Mouse (Mus musculus): ENCODE measurements around the gene Rab4a. TPM values are rescaled to one million over a fixed set of nuclear protein-coding genes. Genes with fewer than 3 reads are reported as not detected.

Rab4a gene
- total and polyA plus RNA-seq, 3 experiments = 7.7 to 10.6 (median 8.4) TPM

DNA sequence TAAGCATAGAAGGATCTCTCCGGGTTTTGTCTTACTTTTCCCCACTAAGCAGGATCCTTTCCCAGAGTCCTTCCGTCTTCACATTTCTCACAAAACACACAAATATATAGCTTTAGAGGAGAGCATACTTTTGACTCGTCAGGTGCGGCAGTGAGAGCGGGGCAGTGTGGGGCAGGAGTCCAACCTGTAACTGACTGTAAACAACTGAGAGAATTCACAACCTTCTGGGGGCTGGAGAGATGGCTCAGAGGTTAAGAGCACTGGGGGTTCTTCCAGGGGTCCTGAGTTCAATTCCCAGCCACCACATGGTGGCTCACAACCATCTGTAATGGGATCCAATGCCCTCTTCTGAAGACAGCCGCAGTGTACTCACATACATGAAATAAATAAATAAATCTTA, 6.4 kb upstream of the Rab4a start:
- no peaks in the 10 kb centered on the region for H3K27me3 ChIP-seq (ENCODE audit: control insufficient read depth, insufficient read depth, low read length)
- no peak for DNase-seq
- intact Hi-C loops (cut with DNase I) = loop anchor here (10.0 kb wide), 1 partner anchor 565 kb away; no protein-coding TSS in a partner anchor
- H3K79me2 ChIP-seq (replicated peaks; ENCODE audit: control insufficient read depth, insufficient read depth, low read length) = no peaks in the 10 kb centered on the region
- H3K4me1 ChIP-seq (ENCODE audit: control insufficient read depth, insufficient read depth, low read length) = no peaks in the 10 kb centered on the region
- no peak overlapping the region for H3K27ac ChIP-seq
- H3K4me3 ChIP-seq = no peak overlapping the region
- no peaks in the 10 kb centered on the region for H3K36me3 ChIP-seq (ENCODE audit: control insufficient read depth, insufficient read depth, low read length)
- 76% methylated on average over 6 of the region's 6 CpGs for WGBS
- no peak overlapping the region for H3K9ac ChIP-seq (ENCODE audit: low read depth, low read length)
- TF ChIP-seq CTCF (IDR thresholded peaks at IDR 0.05) = no peak
- no peak for TF ChIP-seq EP300 (IDR thresholded peaks at IDR 0.05; ENCODE audit: insufficient read depth, low read depth, low read length)
- no peak for TF ChIP-seq POLR2A (IDR thresholded peaks at IDR 0.05; ENCODE audit: insufficient read depth, low read depth, low read length)

DNA sequence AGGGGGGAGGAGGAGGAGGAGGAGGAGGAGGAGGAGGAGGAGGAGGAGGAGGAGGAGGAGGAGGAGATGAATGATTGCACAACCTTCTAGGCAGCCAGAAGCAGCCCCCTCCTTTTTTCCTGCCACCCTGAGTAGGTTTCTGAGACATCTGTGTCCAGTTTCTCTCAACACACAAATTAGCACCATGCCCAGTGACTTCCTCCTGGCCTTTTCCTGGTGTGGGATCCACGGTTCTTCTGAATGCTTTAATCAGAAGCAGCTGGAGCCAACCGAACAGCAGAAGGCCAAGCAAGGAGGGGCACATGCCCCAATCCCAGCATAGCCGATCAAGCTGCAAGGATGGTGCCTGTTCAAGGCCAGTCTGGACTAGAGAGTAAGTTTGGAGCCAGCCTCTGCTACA, 5.9 kb upstream of the Rab4a start:
- intact Hi-C loops (cut with DNase I) = loop anchor here (10.0 kb wide), 1 partner anchor 565 kb away; no protein-coding TSS in a partner anchor
- no peaks in the 10 kb centered on the region for H3K4me1 ChIP-seq (ENCODE audit: control insufficient read depth, insufficient read depth, low read length)
- no peaks in the 10 kb centered on the region for H3K36me3 ChIP-seq (ENCODE audit: control insufficient read depth, insufficient read depth, low read length)
- DNase-seq = no peak
- 37% methylated on average over 3 of the region's 3 CpGs for WGBS
- H3K27me3 ChIP-seq (ENCODE audit: control insufficient read depth, insufficient read depth, low read length) = no peaks in the 10 kb centered on the region
- TF ChIP-seq EP300 (IDR thresholded peaks at IDR 0.05; ENCODE audit: insufficient read depth, low read depth, low read length) (no peak), POLR2A (IDR thresholded peaks at IDR 0.05; ENCODE audit: insufficient read depth, low read depth, low read length) (no peak), CTCF (IDR thresholded peaks at IDR 0.05) (no peak)
- no peak overlapping the region for H3K9ac ChIP-seq (ENCODE audit: low read depth, low read length)
- H3K27ac ChIP-seq = no peak overlapping the region
- no peak overlapping the region for H3K4me3 ChIP-seq
- H3K79me2 ChIP-seq (replicated peaks; ENCODE audit: control insufficient read depth, insufficient read depth, low read length) = no peaks in the 10 kb centered on the region

DNA sequence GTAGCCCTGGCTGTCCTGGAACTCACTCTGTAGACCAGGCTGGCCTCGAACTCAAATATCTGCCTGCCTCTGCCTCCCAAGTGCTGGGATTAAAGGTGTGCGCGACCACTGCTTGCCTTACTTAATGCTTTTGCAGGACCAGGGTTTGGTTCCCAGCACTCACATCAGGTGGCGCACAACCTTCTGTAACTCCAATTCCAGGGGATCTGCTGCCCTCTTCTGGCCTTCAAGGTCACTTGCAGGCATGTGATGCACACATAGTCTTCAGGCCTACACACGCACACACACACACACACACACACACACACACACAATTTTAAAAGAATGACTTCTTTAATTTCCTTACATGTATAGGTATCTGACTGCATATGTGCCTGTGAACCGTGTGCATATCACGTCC, 4.9 kb upstream of the Rab4a start:
- TF ChIP-seq CTCF (IDR thresholded peaks at IDR 0.05) = no peak
- no peak for TF ChIP-seq EP300 (IDR thresholded peaks at IDR 0.05; ENCODE audit: insufficient read depth, low read depth, low read length)
- no peak for TF ChIP-seq POLR2A (IDR thresholded peaks at IDR 0.05; ENCODE audit: insufficient read depth, low read depth, low read length)
- Histone ChIP-seq H3K4me3 (no peak overlapping the region), H3K79me2 (replicated peaks; ENCODE audit: control insufficient read depth, insufficient read depth, low read length) (no peaks in the 10 kb centered on the region), H3K4me1 (ENCODE audit: control insufficient read depth, insufficient read depth, low read length) (no peaks in the 10 kb centered on the region), H3K9ac (ENCODE audit: low read depth, low read length) (no peak overlapping the region), H3K27me3 (ENCODE audit: control insufficient read depth, insufficient read depth, low read length) (no peaks in the 10 kb centered on the region), H3K27ac (no peak overlapping the region), H3K36me3 (ENCODE audit: control insufficient read depth, insufficient read depth, low read length) (no peaks in the 10 kb centered on the region)
- 80% methylated on average over 7 of the region's 7 CpGs for WGBS
- no peak for DNase-seq
- intact Hi-C loops (cut with DNase I) = no loop called here

DNA sequence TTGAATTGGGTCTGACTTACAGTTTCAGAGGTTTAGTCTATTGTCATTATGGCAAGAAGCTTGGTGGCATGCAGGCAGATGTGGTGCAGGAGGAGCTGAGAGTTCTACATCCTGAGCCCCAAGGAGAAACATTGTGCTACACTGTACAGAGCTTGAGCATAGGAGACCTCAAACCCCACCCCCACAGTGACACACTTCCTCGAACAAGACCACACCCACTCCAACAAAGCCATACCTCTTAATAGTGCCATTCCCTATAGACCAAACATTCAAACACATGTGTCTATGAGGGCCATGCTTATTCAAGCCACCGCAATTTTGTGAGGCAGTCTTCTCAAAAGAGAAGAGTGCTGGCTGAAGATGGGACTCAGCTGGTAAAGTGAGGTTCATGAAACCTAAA, 4.2 kb upstream of the Rab4a start:
- TF ChIP-seq POLR2A (IDR thresholded peaks at IDR 0.05; ENCODE audit: insufficient read depth, low read depth, low read length) = no peak
- TF ChIP-seq EP300 (IDR thresholded peaks at IDR 0.05; ENCODE audit: insufficient read depth, low read depth, low read length) = no peak
- no peak for TF ChIP-seq CTCF (IDR thresholded peaks at IDR 0.05)
- intact Hi-C loops (cut with DNase I) = no loop called here
- no peaks in the 10 kb centered on the region for H3K36me3 ChIP-seq (ENCODE audit: control insufficient read depth, insufficient read depth, low read length)
- no peaks in the 10 kb centered on the region for H3K4me1 ChIP-seq (ENCODE audit: control insufficient read depth, insufficient read depth, low read length)
- WGBS = 86% methylated on average over 2 of the region's 2 CpGs
- H3K9ac ChIP-seq (ENCODE audit: low read depth, low read length) = no peak overlapping the region
- no peak overlapping the region for H3K27ac ChIP-seq
- no peaks in the 10 kb centered on the region for H3K27me3 ChIP-seq (ENCODE audit: control insufficient read depth, insufficient read depth, low read length)
- H3K4me3 ChIP-seq = no peak overlapping the region
- H3K79me2 ChIP-seq (replicated peaks; ENCODE audit: control insufficient read depth, insufficient read depth, low read length) = no peaks in the 10 kb centered on the region
- no peak for DNase-seq

DNA sequence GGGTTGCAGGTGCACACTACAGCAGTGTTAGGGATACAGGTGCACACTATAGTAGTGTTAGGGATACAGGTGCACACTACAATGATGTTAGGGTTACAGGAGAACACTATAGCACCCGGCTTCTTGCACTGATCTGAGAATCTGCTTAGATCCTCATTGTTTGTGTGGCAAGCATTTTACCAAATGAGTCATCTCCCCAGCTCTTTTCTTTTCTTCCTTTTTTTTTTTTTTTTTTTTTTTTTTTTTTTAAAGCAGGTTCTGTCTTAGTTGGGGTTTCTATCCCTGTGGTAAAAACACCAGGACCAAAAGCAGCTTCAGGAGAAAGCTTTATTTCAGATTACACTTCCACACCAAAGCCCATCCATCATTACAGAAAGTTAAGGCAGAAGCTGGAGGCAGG, 2.1 kb upstream of the Rab4a start:
- TF ChIP-seq POLR2A (IDR thresholded peaks at IDR 0.05; ENCODE audit: insufficient read depth, low read depth, low read length) (no peak), CTCF (IDR thresholded peaks at IDR 0.05) (no peak), EP300 (IDR thresholded peaks at IDR 0.05; ENCODE audit: insufficient read depth, low read depth, low read length) (no peak)
- 62% methylated on average over 1 of the region's 1 CpGs for WGBS
- DNase-seq = no peak
- Histone ChIP-seq H3K4me3 (no peak overlapping the region), H3K9ac (ENCODE audit: low read depth, low read length) (no peak overlapping the region), H3K79me2 (replicated peaks; ENCODE audit: control insufficient read depth, insufficient read depth, low read length) (no peaks in the 10 kb centered on the region), H3K36me3 (ENCODE audit: control insufficient read depth, insufficient read depth, low read length) (no peaks in the 10 kb centered on the region), H3K27ac (no peak overlapping the region), H3K4me1 (ENCODE audit: control insufficient read depth, insufficient read depth, low read length) (peaks cover 7% of the 10 kb centered on the region), H3K27me3 (ENCODE audit: control insufficient read depth, insufficient read depth, low read length) (no peaks in the 10 kb centered on the region)
- intact Hi-C loops (cut with DNase I) = no loop called here

DNA sequence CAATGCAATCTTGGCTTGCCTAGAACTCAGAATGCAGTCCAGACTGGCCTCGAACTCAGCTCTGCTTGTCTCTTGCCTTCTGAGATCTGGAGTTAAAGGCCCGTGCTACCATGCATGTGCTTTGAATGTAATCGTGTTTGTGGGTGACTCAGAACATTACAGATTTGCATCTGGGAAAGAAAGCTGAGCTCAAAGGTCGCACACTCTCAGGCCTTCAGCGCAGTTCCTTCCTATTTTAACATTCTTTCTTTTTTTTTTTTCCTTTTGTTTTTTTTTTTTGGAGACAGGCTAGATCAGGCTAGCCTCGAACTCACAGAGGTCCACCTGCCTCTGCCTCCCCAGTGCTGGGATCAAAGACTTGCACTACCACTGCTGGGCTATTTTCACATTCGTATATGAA, 1.2 kb upstream of the Rab4a start:
- 76% methylated on average over 7 of the region's 7 CpGs for WGBS
- H3K4me1 ChIP-seq (ENCODE audit: control insufficient read depth, insufficient read depth, low read length) = peaks cover 7% of the 10 kb centered on the region
- DNase-seq = no peak
- intact Hi-C loops (cut with DNase I) = no loop called here
- no peaks in the 10 kb centered on the region for H3K36me3 ChIP-seq (ENCODE audit: control insufficient read depth, insufficient read depth, low read length)
- TF ChIP-seq CTCF (IDR thresholded peaks at IDR 0.05) (no peak), EP300 (IDR thresholded peaks at IDR 0.05; ENCODE audit: insufficient read depth, low read depth, low read length) (no peak), POLR2A (IDR thresholded peaks at IDR 0.05; ENCODE audit: insufficient read depth, low read depth, low read length) (no peak)
- H3K27me3 ChIP-seq (ENCODE audit: control insufficient read depth, insufficient read depth, low read length) = no peaks in the 10 kb centered on the region
- H3K79me2 ChIP-seq (replicated peaks; ENCODE audit: control insufficient read depth, insufficient read depth, low read length) = peaks cover 2% of the 10 kb centered on the region; the same call in 1 of the 2 replicates
- no peak overlapping the region for H3K27ac ChIP-seq
- no peak overlapping the region for H3K9ac ChIP-seq (ENCODE audit: low read depth, low read length)
- no peak overlapping the region for H3K4me3 ChIP-seq
